Mouse (Mus musculus) CD4-positive, CD25-positive, alpha-beta regulatory T cell, adult 2 months (primary cell): ENCODE data around the gene Il33.

ENCODE experiments used
- DNase-seq: peaks from one replicate; pipeline ENCODE4 v3.0.0-alpha.2; 2012; ENCODE audit warnings: low read depth, low spot score

Gene Il33

DNA sequence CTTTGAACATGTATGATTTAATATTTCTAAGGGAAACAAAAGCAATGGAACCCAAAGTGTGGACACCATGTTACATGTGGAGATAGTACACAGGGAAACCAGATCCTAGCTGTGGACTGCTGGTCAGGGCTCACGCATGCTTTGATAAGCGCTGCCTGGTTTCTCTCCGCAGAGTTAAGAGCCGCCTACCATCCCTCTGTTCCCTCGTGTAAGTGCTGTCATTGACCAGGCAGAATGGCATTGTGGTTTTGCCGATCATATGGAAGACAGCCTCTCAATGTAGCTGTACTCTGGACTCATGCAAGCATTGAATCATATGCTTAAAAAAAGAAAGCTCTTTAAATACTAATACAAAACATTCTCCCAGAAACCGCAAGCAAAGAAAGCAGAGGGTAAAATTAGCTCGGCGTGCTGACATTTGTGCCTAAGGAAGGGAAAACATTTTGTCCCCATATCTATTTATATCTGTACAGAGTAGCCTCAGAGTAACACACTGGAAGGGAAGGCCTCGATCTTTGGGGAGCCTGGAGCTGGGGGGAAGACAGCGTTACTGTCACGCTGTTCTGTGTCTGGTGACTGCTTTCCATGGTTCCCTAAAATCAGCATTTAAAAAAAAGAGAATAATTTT is 61.7 kb downstream of the Il33 start:
- DNase-seq, result no peak

DNA sequence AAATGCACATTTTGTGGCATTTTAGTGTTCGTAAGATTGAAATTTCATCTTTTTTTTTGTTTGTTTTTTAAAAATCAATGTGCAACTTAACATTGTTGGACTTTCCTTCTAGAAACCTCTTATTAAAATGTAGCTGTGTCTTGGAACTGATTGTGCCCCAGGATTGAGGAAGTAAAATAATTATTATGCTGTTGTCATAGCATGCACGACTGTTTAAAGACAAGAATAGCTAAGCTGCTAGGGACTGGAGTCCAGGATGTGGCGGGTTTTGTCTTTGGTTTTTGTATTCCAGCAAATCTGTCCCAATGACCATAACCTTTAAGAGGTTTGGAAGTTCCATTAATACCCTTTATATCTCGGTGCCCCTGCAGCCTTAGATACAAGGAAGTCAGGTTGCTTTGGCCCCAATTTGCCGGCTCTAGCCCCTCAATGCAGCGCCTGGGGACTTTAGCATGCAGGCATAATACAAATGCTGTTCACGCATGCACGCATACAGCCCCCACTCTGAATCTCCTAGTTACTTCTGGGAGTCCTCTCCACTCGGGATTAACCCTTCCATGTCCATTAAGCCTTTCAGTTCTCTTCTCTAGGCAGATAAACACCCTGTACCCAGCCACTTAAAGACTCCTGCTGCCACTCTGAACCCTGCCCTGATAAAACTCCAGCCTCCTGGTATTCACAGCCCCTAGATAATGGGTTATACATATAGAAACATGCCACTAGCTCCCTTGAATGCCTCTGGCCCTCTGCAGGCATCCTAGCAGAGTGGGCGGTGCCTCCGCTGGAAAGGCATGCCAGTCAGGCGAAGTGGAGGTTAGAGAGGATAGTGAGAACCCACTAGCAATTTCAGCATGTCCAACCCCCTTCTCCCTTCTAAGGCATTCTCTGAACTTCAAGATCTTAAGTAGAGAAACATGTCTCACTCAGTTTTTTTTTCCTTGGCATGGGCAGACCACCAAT is 75.8 kb downstream of the Il33 start:
- DNase-seq, result no peak

DNA sequence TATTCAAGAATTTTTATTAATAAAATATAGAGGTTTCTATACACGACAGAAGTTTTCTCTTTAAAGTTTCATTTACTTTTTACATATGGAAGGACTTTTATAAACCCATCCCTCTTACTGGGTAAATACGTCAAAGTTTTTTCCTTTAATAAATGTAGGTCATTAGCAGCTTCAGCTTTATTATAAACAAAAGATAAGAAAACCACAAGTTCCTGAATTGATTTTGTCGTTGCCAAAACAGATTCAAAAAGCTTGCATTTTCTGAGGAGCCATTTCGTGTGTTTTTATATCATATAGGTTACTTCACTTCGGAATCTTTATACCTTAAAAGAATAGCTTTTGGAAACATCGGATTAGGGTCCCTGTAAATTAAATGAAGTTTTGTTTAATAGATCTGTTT is 76.6 kb downstream of the Il33 start:
- no peak for DNase-seq

DNA sequence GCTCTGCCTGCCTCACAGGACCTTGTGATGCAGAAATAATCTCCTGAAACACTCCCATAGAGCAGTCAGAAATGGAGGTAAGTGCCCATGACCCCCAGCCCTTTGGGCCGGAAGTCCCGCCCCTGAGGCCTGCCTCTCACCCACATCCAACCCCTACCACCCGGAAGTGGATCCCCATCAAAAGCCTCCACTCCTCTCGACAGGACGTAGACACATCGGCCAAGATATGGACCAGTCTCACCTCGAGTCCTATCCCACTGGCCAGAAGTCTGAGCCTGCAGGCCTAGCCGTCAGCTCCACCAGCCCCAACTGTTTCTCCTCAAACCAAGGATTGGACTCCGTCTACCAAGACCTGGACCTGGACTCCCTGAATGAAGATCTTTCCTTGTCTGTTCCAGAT is 78.7 kb downstream of the Il33 start, which contains the start of gene Trpd52l3:
Trpd52l3 (plus strand) TSS at position 170 of the 400 bp plus-strand sequence.
- DNase-seq, result no peak

DNA sequence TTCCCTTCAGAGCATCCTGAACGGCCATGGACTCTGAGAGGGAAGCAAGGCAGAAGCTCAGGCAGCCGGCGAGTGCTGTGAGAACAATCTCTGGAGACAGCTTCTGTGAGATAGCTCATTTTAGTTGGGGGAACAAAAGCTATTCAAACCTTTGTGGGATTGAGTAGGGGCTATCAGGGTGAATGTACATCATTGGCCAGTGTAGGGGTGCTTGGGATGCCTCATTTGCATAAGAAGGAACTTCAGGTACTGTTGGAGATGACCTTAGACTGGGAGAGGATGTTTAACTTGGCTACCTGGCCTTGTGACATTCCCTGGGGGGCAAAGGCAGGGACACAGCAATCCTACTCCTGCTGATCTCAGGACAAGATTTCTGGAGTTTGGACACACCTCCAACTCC is 81.5 kb downstream of the Il33 start:
- DNase-seq, result no peak
